Mouse (Mus musculus) leukemia stem cell, adult 10-12 weeks (primary cell): Measurements from ENCODE around the gene Csn3. TPM values are rescaled to one million over a fixed set of nuclear protein-coding genes. Genes with fewer than 3 reads are reported as not detected.

Experiments
- polyA plus RNA-seq: library from polyadenylated mRNA; stranded (reverse); fragments of >175 nt; gene quantifications from 2 replicates; pipeline ENCODE4 v1.2.3, GENCODE M21; 2012; ENCODE audit warnings: low replicate concordance

Csn3 gene
- not detected in 2 replicates for polyA plus RNA-seq

GRCm38 (mm10) chr5:87925372-87925771 lies at the start of gene Csn3:
TSS of gene Csn3 (plus strand) at chr5:87925579.

GRCm38 (mm10) chr5:87884729-87885128 lies 40.6 kb upstream of the Csn3 start, which contains the start of gene Odam:
TSS of gene Odam (plus strand) at chr5:87885029.

DNA sequence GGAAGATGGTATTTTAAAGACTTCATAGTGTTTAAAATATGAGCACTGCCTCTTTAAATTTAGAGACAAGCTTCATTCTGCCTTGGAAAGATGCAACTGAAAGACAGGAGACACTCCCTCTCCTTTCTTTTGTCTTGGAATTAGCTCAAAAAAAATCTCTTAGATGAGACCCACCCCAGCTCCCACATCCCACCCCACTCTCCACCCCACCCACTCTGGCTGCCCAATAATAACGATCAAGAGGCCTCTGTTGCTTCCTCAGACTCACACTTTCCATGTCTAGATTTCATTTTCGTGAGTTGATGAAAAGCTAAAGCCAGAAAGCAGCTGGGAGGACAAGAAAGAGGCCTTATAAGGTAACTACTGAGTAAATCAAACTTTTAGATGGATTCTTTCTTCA lies 43.8 kb downstream of the Csn3 start, which contains the start of the genes 2310003L06Rik and Gm28434:
TSS of gene 2310003L06Rik (plus strand) at position 259 of the 400 bp plus-strand sequence.
TSS of gene Gm28434 (plus strand) at position 317 of the 400 bp plus-strand sequence.

DNA sequence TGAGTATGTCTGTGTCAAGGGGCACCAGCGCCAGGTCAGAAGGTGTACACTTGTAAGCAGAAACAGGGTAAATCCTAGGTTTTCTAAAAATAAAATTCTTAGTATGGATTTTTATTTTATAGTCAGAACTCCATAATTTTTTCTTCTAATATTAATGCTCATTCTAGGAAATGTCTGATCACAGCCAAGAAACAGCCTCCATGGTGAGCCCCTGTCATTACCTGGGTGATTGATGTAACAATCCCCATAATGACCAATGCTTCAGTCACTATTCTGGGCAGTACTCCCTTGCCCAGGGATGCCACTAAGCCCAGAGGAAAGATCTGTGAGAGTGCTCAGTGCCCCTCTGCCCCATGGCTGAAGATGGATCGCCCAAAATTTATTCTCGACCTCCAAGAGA lies 53.8 kb downstream of the Csn3 start, which contains the start of gene Cabs1:
TSS of gene Cabs1 (plus strand) at position 301 of the 400 bp plus-strand sequence.

Other genes starting within 250 kb of the Csn3 start
- not detected in 2 replicates for gene Csn2, start 225.9 kb upstream of the Csn3 start, polyA plus RNA-seq
- gene Csn1s2a, start 151.0 kb upstream of the Csn3 start, polyA plus RNA-seq = not detected in 2 replicates
- not detected in 2 replicates for gene Csn1s2b, start 117.5 kb upstream of the Csn3 start, polyA plus RNA-seq
- gene Prr27, start 99.9 kb upstream of the Csn3 start, polyA plus RNA-seq = not detected in 2 replicates
- not detected in 2 replicates for gene Odam, start 40.5 kb upstream of the Csn3 start, polyA plus RNA-seq
- not detected in 2 replicates for gene 2310003L06Rik, start 43.9 kb downstream of the Csn3 start, polyA plus RNA-seq
- gene Gm28434, start 43.9 kb downstream of the Csn3 start, polyA plus RNA-seq = not detected in 2 replicates
- gene Cabs1, start 53.9 kb downstream of the Csn3 start, polyA plus RNA-seq = not detected in 2 replicates
- not detected in 2 replicates for gene Smr3a, start 77.0 kb downstream of the Csn3 start, polyA plus RNA-seq
- not detected in 2 replicates for gene Smr2, start 161.0 kb downstream of the Csn3 start, polyA plus RNA-seq
- gene Gm11116, start 186.0 kb downstream of the Csn3 start, polyA plus RNA-seq = not detected in 2 replicates
- gene Gm11115, start 228.5 kb downstream of the Csn3 start, polyA plus RNA-seq = not detected in 2 replicates